Mouse (Mus musculus): ENCODE results near the gene Tmem179b. TPM values are rescaled to one million over a fixed set of nuclear protein-coding genes. Genes with fewer than 3 reads are reported as not detected.

Gene Tmem179b
- polyA plus RNA-seq, 1 experiment, result 122 TPM

- WGBS, result 47% methylated on average over 3 of the region's 3 CpGs
- no peak for DNase-seq (ENCODE audit: low read depth, low spot score)
Measured at GRCm38 (mm10) chr19:8788521-8788920, 14.3 kb upstream of the Tmem179b start.

GRCm38 (mm10) chr19:8786008-8786781 is 11.9 kb upstream of the Tmem179b start, which contains the start of gene Taf6l:
Taf6l (minus strand) TSS chr19:8786417.
- under 1% methylated on average over 32 of the region's 32 CpGs for WGBS
- peak; percentile 95 for DNase-seq (ENCODE audit: low read depth, low spot score)

- no peak for DNase-seq (ENCODE audit: low read depth, low spot score)
- WGBS, result 3% methylated on average over 20 of the region's 20 CpGs
Measured at GRCm38 (mm10) chr19:8774951-8775421, 719 bp upstream of the Tmem179b start.

- 15% methylated on average over 6 of the region's 6 CpGs for WGBS
- DNase-seq (ENCODE audit: low read depth, low spot score), result no peak
Measured at GRCm38 (mm10) chr19:8773409-8773808, 858 bp downstream of the Tmem179b start.

GRCm38 (mm10) chr19:8772996-8773395 is 1.3 kb downstream of the Tmem179b start:
- DNase-seq (ENCODE audit: low read depth, low spot score), result no peak
- WGBS, result 51% methylated on average over 5 of the region's 5 CpGs

GRCm38 (mm10) chr19:8770567-8771270 is 3.5 kb downstream of the Tmem179b start, which contains the start of gene Tmem223:
Tmem223 (plus strand) TSS chr19:8770996.
- DNase-seq (ENCODE audit: low read depth, low spot score), result peak; percentile 52
- 10% methylated on average over 29 of the region's 29 CpGs for WGBS

GRCm38 (mm10) chr19:8765562-8765961 is 8.7 kb downstream of the Tmem179b start:
- WGBS, result 96% methylated on average over 9 of the region's 9 CpGs
- DNase-seq (ENCODE audit: low read depth, low spot score), result no peak

- no peak for DNase-seq (ENCODE audit: low read depth, low spot score)
- WGBS, result 84% methylated on average over 4 of the region's 4 CpGs
Measured at GRCm38 (mm10) chr19:8763276-8763675, 11.0 kb downstream of the Tmem179b start.

- 93% methylated on average over 2 of the region's 2 CpGs for WGBS
- no peak for DNase-seq (ENCODE audit: low read depth, low spot score)
Measured at GRCm38 (mm10) chr19:8760757-8761156, 13.5 kb downstream of the Tmem179b start.

GRCm38 (mm10) chr19:8758899-8759298 is 15.4 kb downstream of the Tmem179b start:
- 70% methylated on average over 2 of the region's 2 CpGs for WGBS
- no peak for DNase-seq (ENCODE audit: low read depth, low spot score)

- 1% methylated on average over 14 of the region's 14 CpGs for WGBS
- no peak for DNase-seq (ENCODE audit: low read depth, low spot score)
Measured at GRCm38 (mm10) chr19:8757471-8757998, 16.7 kb downstream of the Tmem179b start.

GRCm38 (mm10) chr19:8756635-8757387 is 17.5 kb downstream of the Tmem179b start, which contains the start of gene Nxf1:
Nxf1 (plus strand) TSS chr19:8757073.
- peak; percentile 67 for DNase-seq (ENCODE audit: low read depth, low spot score)
- under 1% methylated on average over 75 of the region's 75 CpGs for WGBS

GRCm38 (mm10) chr19:8755652-8756051 is 18.6 kb downstream of the Tmem179b start:
- WGBS, result 57% methylated on average over 3 of the region's 3 CpGs
- DNase-seq (ENCODE audit: low read depth, low spot score), result no peak

- no peak for DNase-seq (ENCODE audit: low read depth, low spot score)
- 69% methylated on average over 2 of the region's 2 CpGs for WGBS
Measured at GRCm38 (mm10) chr19:8747368-8747767, 26.9 kb downstream of the Tmem179b start.

GRCm38 (mm10) chr19:8745382-8745781 is 28.9 kb downstream of the Tmem179b start:
- WGBS, result 89% methylated on average over 1 of the region's 1 CpGs
- no peak for DNase-seq (ENCODE audit: low read depth, low spot score)

GRCm38 (mm10) chr19:8742176-8742575 is 32.1 kb downstream of the Tmem179b start:
- WGBS, result 2% methylated on average over 14 of the region's 14 CpGs
- DNase-seq (ENCODE audit: low read depth, low spot score), result no peak

GRCm38 (mm10) chr19:8741243-8741869 is 32.9 kb downstream of the Tmem179b start, which contains the start of gene Stx5a:
Stx5a (plus strand) TSS chr19:8741413.
- under 1% methylated on average over 36 of the region's 36 CpGs for WGBS
- peak; percentile 95 for DNase-seq (ENCODE audit: low read depth, low spot score)

- DNase-seq (ENCODE audit: low read depth, low spot score), result no peak
- WGBS, result 56% methylated on average over 14 of the region's 14 CpGs
Measured at GRCm38 (mm10) chr19:8740603-8741002, 33.7 kb downstream of the Tmem179b start, which contains the start of gene 1700092M07Rik. 1700092M07Rik (plus strand) TSS chr19:8740718.

GRCm38 (mm10) chr19:8739646-8740045 is 34.6 kb downstream of the Tmem179b start:
- 95% methylated on average over 6 of the region's 6 CpGs for WGBS
- DNase-seq (ENCODE audit: low read depth, low spot score), result no peak
